Comparison of ENCODE assay signal across 8 mouse cellular contexts in genomic region chr17:47038844-47039803, GRCm38 (mm10). TPM values are rescaled to one million over a fixed set of nuclear protein-coding genes. Genes with fewer than 3 reads are reported as not detected.
DNase-seq lines count a peak whose midpoint lies in the region; ATAC-seq lines count a peak whose summit lies in the region.

No protein-coding gene starts in this region.

- peak overlapping the region; percentile 41 for H3K4me2 ChIP-seq in hindbrain, embryonic 12.5 days (replicated peaks)

- peak; percentile 58; the same call in 1 of the 2 replicates for ATAC-seq in hindbrain, embryonic 12.5 days (ENCODE audit: low FRiP score)

- no peaks in the 10 kb centered on the region for H3K36me3 ChIP-seq in hindbrain, embryonic 12.5 days

- WGBS in hindbrain, embryonic 12.5 days: 21% methylated on average over 18 of the region's 18 CpGs

- no peaks in the 10 kb centered on the region for H3K9me3 ChIP-seq in hindbrain, embryonic 12.5 days (replicated peaks)

- no peak overlapping the region for H3K27ac ChIP-seq in hindbrain, embryonic 12.5 days

- H3K4me3 ChIP-seq in hindbrain, embryonic 12.5 days: 0 out of 2 replicates have a peak overlapping the region, but pooled peaks have one; percentile 2

- no peak overlapping the region for H3K9ac ChIP-seq in hindbrain, embryonic 12.5 days

- H3K27me3 ChIP-seq in hindbrain, embryonic 12.5 days: no peaks in the 10 kb centered on the region

- peak; percentile 74 for DNase-seq in Muller cell, postnatal 12 days (ENCODE audit: inconsistent ontology term)
- peak; percentile 70 for DNase-seq in cerebellum, adult 9-11 months
- peak; percentile 65 to 86 for DNase-seq in frontal cortex, postnatal 10 days (ENCODE audit: low spot score in 2 of 2)
- peak; percentile 89 to 90 for DNase-seq in layer of hippocampus, postnatal 14 days (ENCODE audit: low spot score in 2 of 2)
- DNase-seq in lung, postnatal 10 days: peak; percentile 93
- peak; percentile 88 for DNase-seq in ovary, postnatal 36 days (ENCODE audit: low spot score)
- peak; percentile 83 for DNase-seq in thymus, postnatal 14 days

- H3K4me1 ChIP-seq in hindbrain, embryonic 12.5 days: no peaks in the 10 kb centered on the region

RNA-seq across cellular contexts. Expression of gene Ubr2, which starts 28.8 kb away (rescaled TPM):
- 23.5 and 23.7 TPM in 2 replicates for polyA plus RNA-seq in hindbrain, embryonic 12.5 days (2016; fragmentation: Nextera tagmentation; extraction: Ambion mirVana)
- 10 to 100 TPM; 52.3 to 52.4 TPM for total RNA-seq in layer of hippocampus, postnatal 14 days (2021)
